Mouse (Mus musculus) ES-E14 (cell line): ENCODE results near the gene Jmjd6. TPM values are rescaled to one million over a fixed set of nuclear protein-coding genes. Genes with fewer than 3 reads are reported as not detected.
A peak's percentile ranks its signal among the peaks of the same experiment; 100 is the strongest.

Experiments
- DNase-seq: peaks from one replicate; pipeline ENCODE4 v3.0.0-alpha.2; 2013; ENCODE audit warnings: low read depth, low spot score
- H3K27ac ChIP-seq: 2 replicates; pipeline ENCODE4 v1.5.1; 2012; ENCODE audit warnings: low read depth, mild to moderate bottlenecking, low read length, moderate library complexity, mixed read lengths; ENCODE audit not compliant: poor library complexity, insufficient read depth, severe bottlenecking
- H3K36me3 ChIP-seq: 2 replicates; pipeline ENCODE4 v1.6.1; 2012; ENCODE audit warnings: mild to moderate bottlenecking, low read length, moderate library complexity, mixed read lengths; ENCODE audit not compliant: control insufficient read depth, poor library complexity, insufficient read depth, severe bottlenecking
- H3K4me1 ChIP-seq, 2 experiments: fragments of 150-350 bp in 1 of 2; sonication (generic) in 1 of 2; 2 replicates each; pipeline ENCODE4 v1.6.1; 2012; ENCODE audit warnings: low read length in 2 of 2, mild to moderate bottlenecking in 1 of 2, mixed read lengths in 1 of 2; ENCODE audit not compliant: control insufficient read depth in 2 of 2, insufficient read depth in 2 of 2, poor library complexity in 1 of 2
- H3K4me3 ChIP-seq, 2 experiments: fragments of 150-350 bp in 1 of 2; sonication (generic) in 1 of 2; 2 replicates each; pipeline ENCODE4 v1.5.1; 2012; ENCODE audit warnings: low read length in 2 of 2, low read depth in 1 of 2, mild to moderate bottlenecking in 1 of 2, mixed read lengths in 1 of 2; ENCODE audit not compliant: insufficient read depth in 1 of 2, poor library complexity in 1 of 2, severe bottlenecking in 1 of 2
- H3K9ac ChIP-seq: 2 replicates; pipeline ENCODE4 v1.6.1; 2012; ENCODE audit warnings: low read depth, mild to moderate bottlenecking, low read length, mixed read lengths; ENCODE audit not compliant: poor library complexity, insufficient read depth, severe bottlenecking
- H3K9me3 ChIP-seq: fragments of 150-350 bp; sonication (generic); 2 replicates; pipeline ENCODE4 v1.6.1; 2012; ENCODE audit warnings: low read depth, mild to moderate bottlenecking, low read length; ENCODE audit not compliant: control insufficient read depth, insufficient read depth
- CHD2 ChIP-seq: IDR thresholded peaks from 2 replicates; pipeline ENCODE4 v1.6.1; 2014; ENCODE audit warnings: mild to moderate bottlenecking, low read depth, low read length, inconsistent platforms
- HCFC1 ChIP-seq: IDR thresholded peaks from 2 replicates; pipeline ENCODE4 v1.6.1; 2012; ENCODE audit warnings: low read length, inconsistent platforms, borderline replicate concordance; ENCODE audit not compliant: insufficient read depth
- MAFK ChIP-seq: IDR thresholded peaks from 2 replicates; pipeline ENCODE4 v1.6.1; 2014; ENCODE audit warnings: mild to moderate bottlenecking, low read depth, low read length, inconsistent platforms; ENCODE audit not compliant: insufficient read depth
- ZC3H11A ChIP-seq: IDR thresholded peaks from 2 replicates; pipeline ENCODE4 v1.6.1; 2012; ENCODE audit warnings: low read depth, mild to moderate bottlenecking, inconsistent platforms, low read length, borderline replicate concordance
- ZNF384 ChIP-seq: IDR thresholded peaks from 2 replicates; pipeline ENCODE4 v1.6.1; 2012; ENCODE audit warnings: low read depth, low read length, inconsistent platforms
- in situ Hi-C, 2 experiments: fragments of 600-800 bp; cut with MboI; formaldehyde crosslinking; loops; one replicate each; pipeline ENCODE4 v1.15.1; 2025; ENCODE audit warnings: low sequenced_read_pairs in 2 of 2, inconsistent platforms in 1 of 2; ENCODE audit not compliant: unreplicated experiment in 2 of 2
- total RNA-seq: library from RNA; depleted of rRNA; stranded (reverse); fragments of 300-350 nt; gene quantifications from 2 replicates; pipeline ENCODE4 v1.2.3, GENCODE M21; 2012

The Jmjd6 gene
- total RNA-seq, 1 experiment = 78.1 TPM

DNA sequence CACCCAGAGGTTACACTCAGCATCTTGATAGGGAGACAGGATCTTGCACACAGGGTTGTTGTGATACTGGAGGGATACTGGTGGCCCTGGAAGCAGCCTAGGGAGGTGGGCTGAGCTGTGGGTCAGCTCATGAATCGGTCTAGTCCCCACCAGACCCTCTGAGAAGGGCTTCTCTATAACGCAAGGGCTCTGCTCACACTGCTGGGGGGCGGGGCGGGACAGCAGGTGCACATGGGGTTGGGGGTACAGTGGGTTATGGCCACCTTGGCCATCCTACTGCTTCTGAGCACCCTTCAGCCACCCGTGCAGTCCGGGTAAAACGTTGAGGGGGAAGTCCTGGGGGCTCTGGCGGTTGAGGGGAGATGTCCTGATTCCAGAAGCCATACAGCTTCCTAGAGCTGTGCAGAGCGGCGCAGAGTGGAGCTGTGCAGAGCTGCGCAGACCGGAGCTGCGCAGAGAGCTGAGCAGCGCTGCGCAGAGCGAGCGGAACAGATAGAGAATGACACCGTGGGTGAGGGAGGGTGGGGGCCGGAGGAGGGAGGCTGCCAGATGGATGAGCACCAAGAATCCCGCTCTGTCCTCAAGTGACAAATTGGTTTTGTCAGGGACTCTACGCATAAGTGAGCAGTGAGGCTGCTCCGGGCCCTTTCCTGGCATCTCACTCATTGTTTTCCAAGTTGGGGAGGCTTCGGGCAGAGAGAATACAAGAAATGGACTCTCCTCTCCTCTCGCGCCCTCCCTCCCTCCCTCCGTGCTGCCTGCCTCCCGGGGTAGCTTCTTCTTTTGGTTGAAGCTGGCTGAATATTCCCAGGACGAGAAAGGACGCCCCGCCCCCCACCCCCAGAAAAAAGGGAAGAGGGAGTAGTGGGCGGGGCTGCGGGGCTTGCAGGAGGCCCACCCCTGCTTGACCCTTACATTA is 32.0 kb downstream of the Jmjd6 start:
- DNase-seq = no peak
- in situ Hi-C loops = loop anchor here (10.0 to 25.0 kb wide), 2 partner anchors 166 to 174 kb away; partner anchors contain the start of gene Rhbdf2 (in 1 of the 2)
- Histone ChIP-seq H3K4me1 (peaks cover 0 to 26% of the 10 kb centered on the region in 2 experiments; a peak in 2 of 4 replicates), H3K9ac (no peak overlapping the region), H3K27ac (no peak overlapping the region), H3K36me3 (no peaks in the 10 kb centered on the region), H3K4me3 (peak overlapping the region; percentile 26 to 70), H3K9me3 (no peaks in the 10 kb centered on the region)
- TF ChIP-seq HCFC1 = no peak

GRCm38 (mm10) chr11:116810528-116810927 is 32.7 kb downstream of the Jmjd6 start:
- no peaks in the 10 kb centered on the region for H3K36me3 ChIP-seq
- no peak overlapping the region for H3K27ac ChIP-seq
- H3K4me3 ChIP-seq = no peak overlapping the region; a peak in 1 of 4 replicates
- TF ChIP-seq ZC3H11A (no peak), ZNF384 (no peak), HCFC1 (no peak), CHD2 (no peak), MAFK (no peak)
- peaks cover 0 to 26% of the 10 kb centered on the region in 2 experiments; a peak in 2 of 4 replicates for H3K4me1 ChIP-seq
- no peaks in the 10 kb centered on the region for H3K9me3 ChIP-seq
- H3K9ac ChIP-seq = no peak overlapping the region
- DNase-seq = no peak
- in situ Hi-C loops = loop anchor here (10.0 to 25.0 kb wide), 2 partner anchors 166 to 173 kb away; partner anchors contain the start of gene Rhbdf2 (in 1 of the 2)

GRCm38 (mm10) chr11:116809520-116809919 is 33.7 kb downstream of the Jmjd6 start:
- Histone ChIP-seq H3K9me3 (no peaks in the 10 kb centered on the region), H3K27ac (no peak overlapping the region), H3K4me1 (peaks cover 0 to 20% of the 10 kb centered on the region in 2 experiments; a peak in 2 of 4 replicates), H3K9ac (no peak overlapping the region), H3K4me3 (no peak overlapping the region), H3K36me3 (no peaks in the 10 kb centered on the region)
- no peak for DNase-seq
- in situ Hi-C loops = loop anchor here in 1 of 2 experiments (25.0 kb wide), 1 partner anchor 172 kb away; the partner anchor contains the start of gene Rhbdf2
- TF ChIP-seq HCFC1 = no peak
- TF ChIP-seq ZNF384 = no peak
- TF ChIP-seq MAFK = no peak
- no peak for TF ChIP-seq ZC3H11A
- no peak for TF ChIP-seq CHD2

GRCm38 (mm10) chr11:116808811-116809395 is 34.3 kb downstream of the Jmjd6 start:
- Histone ChIP-seq H3K9ac (no peak overlapping the region), H3K4me1 (peaks cover 0 to 19% of the 10 kb centered on the region in 2 experiments; a peak in 2 of 4 replicates), H3K36me3 (no peaks in the 10 kb centered on the region), H3K9me3 (no peaks in the 10 kb centered on the region), H3K4me3 (no peak overlapping the region), H3K27ac (no peak overlapping the region)
- DNase-seq = no peak
- TF ChIP-seq HCFC1 = no peak
- no peak for TF ChIP-seq CHD2
- no peak for TF ChIP-seq ZNF384
- TF ChIP-seq MAFK = no peak
- TF ChIP-seq ZC3H11A = no peak
- in situ Hi-C loops = loop anchor here in 1 of 2 experiments (25.0 kb wide), 1 partner anchor 172 kb away; the partner anchor contains the start of gene Rhbdf2
